Mouse (Mus musculus): ENCODE measurements around the gene Arl13b.

The Arl13b gene

DNA sequence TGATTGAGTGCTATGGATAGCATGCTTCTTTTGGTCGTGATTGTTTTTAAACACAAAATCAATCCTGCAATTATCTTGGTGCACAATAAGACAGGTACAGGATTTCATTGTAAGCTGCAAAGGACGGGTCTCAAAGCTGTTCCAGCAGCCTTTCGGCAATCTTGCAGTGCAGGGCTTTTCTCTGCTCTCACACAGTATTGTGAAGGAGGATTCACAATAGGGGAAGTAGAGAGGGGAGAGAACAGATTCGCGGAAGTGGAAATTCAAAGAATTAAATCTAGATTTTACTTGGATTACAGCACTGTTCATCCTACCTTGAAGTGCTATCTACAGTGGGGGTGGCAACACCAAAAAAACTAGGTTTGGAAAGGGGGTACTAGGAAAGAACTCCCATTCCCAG, 33.0 kb downstream of the Arl13b start:
- DNase-seq = no peak

DNA sequence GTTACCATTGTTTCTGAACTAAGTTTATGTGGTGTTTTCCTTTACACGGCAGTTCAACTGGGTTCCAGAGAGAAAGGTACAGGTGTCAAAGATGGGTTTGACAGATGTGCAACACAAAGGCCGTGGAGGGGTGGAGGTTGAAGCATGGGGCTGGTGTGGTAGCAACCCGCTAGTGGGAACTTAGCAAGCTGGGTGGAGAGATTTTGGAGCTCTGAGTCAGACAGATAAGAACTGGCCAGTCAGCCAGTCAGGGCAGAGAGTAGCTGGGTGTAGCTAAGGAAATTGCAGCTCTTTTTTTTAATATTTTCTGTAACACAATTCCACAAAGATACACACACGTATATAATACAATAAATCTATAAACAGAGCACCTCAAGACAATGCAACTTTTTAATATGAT, 36.0 kb downstream of the Arl13b start:
- DNase-seq = no peak

DNA sequence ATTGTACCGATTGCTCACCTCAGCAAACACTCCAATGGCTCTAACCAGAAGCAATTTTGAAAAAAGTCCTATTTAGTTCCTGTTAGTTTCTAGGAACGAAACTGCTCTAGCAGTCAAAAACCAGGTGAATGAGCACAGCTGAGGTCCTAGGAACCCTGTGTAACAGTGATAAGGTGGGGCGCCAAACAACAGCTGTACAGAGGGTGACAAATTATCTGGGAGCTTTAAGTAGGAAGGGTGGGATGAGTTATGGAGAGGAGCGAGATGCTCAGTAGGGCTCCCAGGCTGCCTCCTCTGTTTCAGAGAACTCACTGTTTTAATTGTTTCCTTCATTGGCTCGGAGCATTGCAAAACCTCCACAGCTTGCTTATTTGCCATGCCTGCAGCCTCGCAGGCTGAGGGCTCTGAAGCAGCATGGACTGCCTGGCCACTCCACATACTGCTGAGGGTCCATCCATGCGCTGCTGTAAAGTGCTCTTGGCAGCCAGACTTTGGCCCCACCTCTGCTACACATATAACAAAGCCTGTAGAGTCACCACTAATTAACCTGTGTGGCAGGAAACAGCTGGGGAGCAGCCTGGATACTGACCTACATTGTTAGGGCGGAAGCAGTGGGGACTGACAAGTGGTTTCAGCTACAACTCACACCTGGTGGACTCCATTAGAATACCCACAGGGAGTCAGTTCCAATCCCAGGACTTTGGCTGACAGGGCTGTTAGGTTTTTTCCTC, 39.4 kb downstream of the Arl13b start:
- DNase-seq = no peak

DNA sequence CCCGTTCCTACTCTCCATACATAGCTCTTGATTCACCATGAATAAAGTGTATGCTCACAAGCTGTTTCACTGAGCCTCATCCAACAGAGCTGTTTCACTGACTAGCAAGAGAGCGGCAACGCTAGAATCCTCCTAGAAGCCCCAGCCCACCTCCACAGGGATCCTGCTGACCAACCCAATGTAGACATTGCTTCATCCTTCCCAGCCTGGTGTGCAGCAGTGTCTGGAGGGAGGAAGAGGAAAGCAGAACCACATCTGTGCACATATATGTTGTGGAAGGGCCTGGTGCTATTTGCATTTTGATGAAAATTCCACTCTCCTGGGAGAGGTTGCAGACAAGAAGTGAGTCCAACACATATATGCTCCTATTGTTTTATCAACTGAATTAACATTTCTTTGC, 42.2 kb downstream of the Arl13b start:
- DNase-seq = no peak

DNA sequence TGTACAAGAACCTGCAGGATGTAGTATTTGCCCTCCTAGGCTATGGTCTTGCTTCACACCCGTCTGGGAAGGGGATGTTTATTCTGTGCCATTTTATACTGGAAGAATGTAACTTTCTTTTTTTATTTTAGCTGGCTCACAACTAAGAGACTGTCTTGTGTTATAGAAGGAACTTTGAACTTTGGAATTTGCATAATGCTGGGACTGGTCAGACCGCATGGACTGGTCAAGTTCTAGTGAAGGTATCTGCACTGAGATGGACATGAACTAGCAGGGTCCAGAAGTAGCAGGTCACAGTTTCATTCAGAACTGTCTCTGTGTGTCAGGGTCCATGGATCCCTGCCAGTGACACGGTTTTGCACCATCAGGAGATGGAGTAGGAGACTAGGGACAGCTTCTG, 47.0 kb downstream of the Arl13b start:
- DNase-seq = no peak

DNA sequence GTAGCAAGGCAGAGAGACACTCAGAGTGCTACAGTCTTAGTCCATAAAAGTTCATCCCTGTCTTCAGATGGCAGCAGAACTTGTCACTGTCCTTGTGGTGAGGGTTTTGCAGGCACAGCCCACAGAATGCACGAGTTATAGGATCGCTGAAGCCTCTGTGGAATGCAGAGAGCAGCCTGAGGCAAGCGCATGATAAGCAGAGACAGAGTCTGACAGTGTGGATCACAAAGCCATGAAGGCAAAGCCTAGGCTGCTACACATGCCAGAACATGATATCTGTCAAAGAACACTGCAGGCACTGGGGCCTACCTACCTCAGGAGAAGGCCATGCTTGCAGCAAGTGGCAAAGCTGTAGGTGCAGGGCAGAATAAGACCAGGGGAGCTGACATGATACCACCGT, 47.4 kb downstream of the Arl13b start:
- no peak for DNase-seq

DNA sequence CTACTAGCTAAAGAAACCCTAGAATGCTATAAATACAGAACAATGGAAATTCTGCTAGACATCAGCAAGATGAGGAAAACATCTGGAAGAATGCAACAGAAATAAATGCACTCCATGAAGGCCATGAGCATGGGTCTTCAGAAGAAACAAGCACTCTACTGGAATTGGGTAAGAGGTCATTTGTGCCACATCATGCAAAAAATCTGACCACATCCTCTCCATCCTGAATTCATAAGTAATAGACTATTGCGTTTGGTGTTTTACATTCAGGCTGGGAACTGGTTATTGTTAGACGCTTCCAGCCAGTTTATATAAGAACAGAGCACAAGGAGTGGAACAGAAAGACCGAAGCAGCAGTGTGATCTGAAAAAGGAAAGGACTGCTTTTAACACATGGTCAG, 48.0 kb downstream of the Arl13b start:
- DNase-seq = no peak

DNA sequence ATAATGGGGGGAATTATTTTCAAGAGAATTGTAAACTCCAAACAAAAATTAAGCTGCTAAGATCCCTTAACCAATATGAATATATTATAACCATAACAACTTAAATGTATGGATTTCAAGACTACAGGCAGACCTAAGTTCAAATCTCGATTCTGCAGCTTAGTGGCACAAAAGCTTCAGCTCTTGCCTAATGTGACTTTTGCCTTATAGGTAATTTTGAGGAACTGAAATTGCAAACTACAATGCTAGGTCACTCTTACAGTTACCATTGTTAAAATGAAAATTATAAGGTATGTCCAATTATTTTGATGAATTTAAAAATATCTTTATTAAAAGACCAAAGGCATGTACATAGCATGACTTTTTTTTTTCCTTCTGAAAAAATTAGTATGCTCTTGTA, 50.2 kb downstream of the Arl13b start:
- DNase-seq = no peak

DNA sequence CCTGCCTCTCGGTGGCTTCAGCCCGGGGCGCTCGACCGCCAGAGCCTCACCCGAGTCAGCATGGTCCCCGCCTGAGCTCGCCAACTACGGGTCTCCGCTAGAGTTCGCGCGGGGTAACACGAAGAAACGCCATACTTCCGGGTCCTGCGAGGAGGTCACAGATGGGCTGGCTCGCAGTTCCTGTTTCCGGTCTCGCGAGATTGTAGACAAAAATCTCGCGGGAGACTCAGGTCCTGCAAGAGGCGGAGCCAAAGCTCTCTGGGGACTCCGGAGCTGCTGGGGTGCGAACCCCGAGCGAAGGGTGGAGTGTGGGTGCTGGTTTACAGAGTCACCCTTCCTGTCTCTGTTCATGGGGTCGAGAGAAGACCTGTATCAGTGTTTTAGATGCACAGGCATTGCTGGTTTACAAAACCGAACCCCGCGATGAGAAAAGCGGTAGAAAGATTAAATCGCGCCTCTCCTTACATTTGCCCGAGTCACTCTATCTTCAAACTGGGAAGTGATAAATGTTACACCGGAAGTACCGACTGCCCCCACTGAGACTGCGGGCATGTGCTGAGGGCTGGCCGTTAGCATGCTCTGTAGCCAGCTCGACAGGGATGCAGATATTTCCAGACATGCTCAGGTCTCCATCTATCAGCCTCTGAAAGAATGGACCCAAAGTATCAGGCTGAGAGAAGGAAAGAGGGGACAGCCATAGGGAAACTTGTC, 60.1 kb downstream of the Arl13b start, which contains the start of gene Nsun3:
Nsun3 (minus strand) TSS at position 198 of the 711 bp plus-strand sequence.
- peak; percentile 97 for DNase-seq

DNA sequence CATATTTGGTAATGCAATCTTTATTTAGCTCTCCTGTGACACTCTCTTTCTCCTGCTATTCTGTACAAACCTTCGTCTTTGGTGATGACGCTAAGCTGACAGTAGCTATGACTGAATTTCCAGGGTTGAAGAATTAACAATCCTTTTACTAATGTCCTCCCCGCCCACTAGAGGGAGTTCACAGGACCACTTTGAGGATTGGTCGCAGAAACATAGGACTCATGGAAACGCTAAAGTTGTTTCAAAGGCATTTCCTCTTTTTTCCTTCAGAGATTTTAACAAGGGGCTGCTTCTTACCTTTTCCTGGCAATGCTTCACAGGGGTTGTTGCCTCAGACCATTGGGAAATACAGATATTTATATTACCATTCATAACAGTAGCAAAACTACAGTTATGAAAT, 64.6 kb downstream of the Arl13b start:
- no peak for DNase-seq

DNA sequence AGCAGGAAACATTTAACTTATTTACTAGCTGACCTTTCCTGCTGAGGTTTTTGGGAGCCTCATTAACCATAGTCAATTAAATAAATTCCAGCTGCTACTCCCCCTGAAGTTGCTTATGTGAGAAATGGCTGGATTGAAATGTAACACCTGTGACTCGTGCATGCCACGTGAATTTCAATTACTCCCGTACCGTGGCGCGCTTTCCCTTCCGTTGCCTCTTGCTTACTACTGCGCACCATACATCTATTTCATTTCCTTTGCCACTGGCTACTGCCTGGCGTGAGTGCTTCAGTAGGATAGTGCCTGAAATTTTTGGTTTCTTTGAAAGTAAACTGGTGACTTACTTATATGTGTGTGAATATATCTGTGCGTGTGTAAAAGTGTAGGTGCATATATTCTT, 68.6 kb downstream of the Arl13b start:
- no peak for DNase-seq

DNA sequence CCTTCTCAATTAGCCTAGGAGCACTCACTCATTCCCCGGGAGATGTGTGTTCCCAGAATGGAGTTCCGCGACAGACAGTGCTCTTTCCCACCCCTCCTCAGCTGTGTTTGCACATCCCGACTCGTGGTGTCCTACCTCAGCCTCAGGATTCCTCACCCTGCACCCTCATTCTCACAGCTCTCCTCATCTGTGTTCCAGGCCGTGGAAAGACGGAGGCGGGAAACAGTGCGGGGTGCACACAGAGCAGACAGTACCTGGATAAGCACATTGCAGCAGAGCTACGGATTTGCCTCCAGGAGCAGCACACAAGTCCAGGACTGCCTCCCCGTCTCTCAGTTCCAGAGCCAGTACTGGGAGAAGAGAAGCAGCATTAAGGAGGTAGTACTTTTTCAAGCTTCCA, 70.8 kb downstream of the Arl13b start:
- no peak for DNase-seq

DNA sequence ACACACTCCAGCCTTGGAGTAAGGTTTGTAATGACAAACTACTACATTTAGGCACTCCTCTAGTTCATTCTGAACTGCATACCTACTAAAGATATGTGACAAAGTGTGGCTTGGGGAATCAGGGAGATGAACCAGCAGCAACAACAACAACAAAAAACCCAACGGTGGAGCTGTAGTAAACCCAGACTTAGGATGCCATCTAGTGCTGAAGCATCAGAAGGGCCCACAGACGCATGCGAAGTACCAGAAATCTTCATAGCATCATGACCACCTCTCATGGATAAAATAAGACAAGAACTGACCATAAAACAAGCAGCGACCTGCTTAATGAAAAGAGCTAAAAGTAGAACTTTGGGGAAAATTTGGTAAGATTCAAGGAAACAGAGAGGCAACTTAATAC, 73.4 kb downstream of the Arl13b start:
- no peak for DNase-seq

DNA sequence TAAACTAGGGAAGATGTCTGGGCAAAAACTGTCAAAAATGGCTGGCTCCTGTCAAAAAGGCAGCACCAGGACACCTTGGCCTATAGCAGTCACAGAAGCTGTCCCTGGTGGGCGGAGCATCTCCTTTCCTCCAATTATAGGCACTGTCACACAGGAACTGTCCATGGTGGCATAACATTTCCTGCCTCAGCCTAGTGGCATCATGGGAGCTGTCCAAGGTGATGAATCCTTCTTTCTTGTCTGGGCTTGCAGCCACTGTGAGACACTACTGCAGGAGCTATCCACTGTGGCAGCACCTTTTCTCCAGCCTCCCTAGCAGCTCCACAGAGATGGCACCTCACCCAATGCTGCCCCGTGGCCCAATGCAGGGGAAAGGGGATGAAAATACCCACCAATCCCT, 88.5 kb downstream of the Arl13b start:
- DNase-seq = no peak

DNA sequence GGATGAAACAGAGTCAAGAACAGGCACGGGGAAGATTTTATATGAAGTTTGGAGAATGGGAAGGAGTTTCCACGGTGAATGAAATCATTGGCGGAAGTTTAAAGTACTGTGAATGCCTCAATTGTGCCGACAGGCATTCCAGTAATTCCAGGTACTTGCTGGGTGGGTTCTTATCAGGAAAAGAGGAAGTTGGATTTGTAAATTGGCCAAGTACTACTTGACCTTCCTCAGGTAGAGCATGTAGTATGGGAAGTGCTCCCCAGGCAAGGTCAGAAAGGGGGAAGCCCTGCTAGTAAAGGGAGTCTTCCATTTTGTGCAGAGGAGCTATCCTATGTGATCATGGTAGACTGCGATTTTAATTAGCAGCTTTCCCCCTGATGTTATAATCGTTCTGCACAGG, 91.5 kb downstream of the Arl13b start:
- no peak for DNase-seq

DNA sequence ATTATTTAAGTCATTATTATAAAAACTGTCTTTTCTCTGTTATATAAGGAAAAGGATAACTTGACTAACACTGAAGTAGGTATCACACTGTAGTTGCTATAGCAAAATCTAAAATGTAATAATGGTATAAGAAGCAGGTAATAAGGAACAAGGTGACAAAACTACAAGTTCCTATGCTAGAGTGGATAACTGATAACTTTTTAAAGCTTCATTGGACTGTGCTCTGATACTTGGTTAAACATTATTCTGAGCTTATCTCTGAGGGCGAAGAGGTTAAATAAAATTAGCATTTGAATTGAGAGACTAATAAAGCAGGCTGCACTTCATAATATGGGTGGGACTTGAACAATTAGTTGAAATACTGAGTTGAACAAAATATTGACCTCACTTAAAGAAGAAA, 93.2 kb downstream of the Arl13b start:
- no peak for DNase-seq

DNA sequence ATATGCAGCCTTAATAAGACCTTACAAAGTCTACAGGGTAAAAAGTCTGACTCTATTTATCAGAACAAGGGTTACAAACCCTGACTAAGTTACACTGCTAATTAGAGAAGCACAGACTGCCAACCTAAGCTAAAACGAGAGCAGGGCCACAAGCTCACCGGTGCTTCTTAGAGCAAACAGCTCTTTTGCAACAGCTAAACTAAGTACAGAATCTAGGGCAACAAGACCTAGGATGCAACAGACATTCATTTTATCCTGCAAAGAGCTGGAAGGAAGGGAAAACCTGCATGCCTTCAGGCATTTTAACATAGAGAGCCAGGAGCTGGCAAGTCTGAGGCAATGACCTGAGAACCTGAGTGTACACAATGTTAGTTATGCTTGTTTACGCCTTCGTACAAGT, 93.8 kb downstream of the Arl13b start:
- no peak for DNase-seq

DNA sequence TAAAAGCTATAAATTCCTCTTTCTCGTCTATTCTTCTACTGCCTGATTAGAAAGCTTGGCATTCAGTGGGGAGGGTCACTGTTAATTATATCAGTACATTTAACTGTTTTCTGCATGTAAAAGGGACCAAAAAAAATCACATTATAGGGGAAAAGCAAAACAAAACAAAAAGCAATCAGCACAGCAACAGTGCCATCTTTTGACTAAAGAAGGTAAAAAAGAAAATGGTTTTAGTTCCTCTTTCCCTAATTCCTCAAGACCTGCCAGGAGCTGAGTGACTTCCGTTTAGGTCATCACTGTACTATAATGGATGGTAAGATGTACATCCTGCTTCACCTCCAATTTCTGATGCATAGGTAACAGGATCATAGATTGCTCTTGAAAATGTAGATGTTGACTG, 101.0 kb downstream of the Arl13b start:
- no peak for DNase-seq

Measured in layer of hippocampus, adult 9-11 months (tissue).